Mouse (Mus musculus) ES-Bruce4 (cell line): ENCODE results near the gene Atxn7l1.

ENCODE experiments used
- CTCF ChIP-seq: IDR thresholded peaks from one replicate; pipeline ENCODE4 v1.8.1; 2011; ENCODE audit warnings: low read depth, low read length
- EP300 ChIP-seq: IDR thresholded peaks from 2 replicates; pipeline ENCODE4 v1.6.1; 2011; ENCODE audit warnings: low read depth, low read length; ENCODE audit not compliant: insufficient read depth
- POLR2A ChIP-seq: IDR thresholded peaks from one replicate; pipeline ENCODE4 v1.8.1; 2011; ENCODE audit warnings: low read length; ENCODE audit not compliant: insufficient read depth

DNA sequence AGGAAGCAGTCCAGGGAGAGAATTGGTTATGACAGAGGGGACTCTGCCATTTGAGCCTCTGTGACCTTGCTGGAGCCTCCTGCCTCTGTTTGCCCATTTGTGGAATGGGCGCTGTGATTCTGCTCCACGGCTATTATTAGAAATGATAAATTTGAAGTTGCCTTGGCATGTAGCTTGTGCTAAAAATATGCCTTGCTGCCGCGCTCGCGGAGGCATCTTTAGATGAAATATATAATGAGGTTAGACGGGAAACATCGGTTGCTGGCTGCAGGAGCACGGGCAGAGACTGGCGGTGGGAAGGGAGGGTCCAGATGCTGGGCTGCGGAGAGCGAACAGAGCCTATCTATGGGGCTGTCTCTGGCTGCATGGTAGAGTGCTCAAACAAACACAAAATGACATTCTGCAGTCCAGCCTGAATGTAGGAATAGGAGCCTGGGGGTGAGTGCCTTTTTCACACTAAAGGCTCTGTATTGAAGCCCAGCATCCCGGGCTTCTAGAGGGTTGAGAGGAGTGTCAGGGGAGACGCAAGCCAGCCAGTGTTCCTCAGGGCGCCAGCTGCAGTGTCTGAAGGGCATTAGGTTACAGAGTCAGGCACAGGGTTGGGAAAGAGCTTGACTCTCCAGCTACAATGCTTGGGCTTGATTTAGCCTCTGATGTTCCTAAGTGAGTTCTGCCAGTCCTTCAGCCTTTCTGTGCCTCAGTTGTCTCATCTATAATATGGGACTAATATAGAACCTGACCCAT, 96.8 kb downstream of the Atxn7l1 start:
- TF ChIP-seq POLR2A: no peak
- no peak for TF ChIP-seq EP300
- no peak for TF ChIP-seq CTCF
